Mouse (Mus musculus): Measurements from ENCODE around the gene Prkg1.

GRCm38 (mm10) chr19:31755929-31756792, 8.7 kb downstream of the Prkg1 start:
- no peak for TF ChIP-seq CTCF (IDR thresholded peaks at IDR 0.05; ENCODE audit: control insufficient read depth, insufficient read depth, insufficient replicate concordance, low read depth, low read length)
- TF ChIP-seq POLR2A (IDR thresholded peaks at IDR 0.05; ENCODE audit: control insufficient read depth, low read depth, low read length): no peak
